Mouse (Mus musculus) hindbrain, embryonic 11.5 days (tissue): ENCODE data around the gene Slc34a3. TPM values are rescaled to one million over a fixed set of nuclear protein-coding genes. Genes with fewer than 3 reads are reported as not detected.
A peak's percentile ranks its signal among the peaks of the same experiment; 100 is the strongest.
"Not testable (repeated sequence)": the region's sequence is repeated elsewhere in the genome, so short reads cannot be mapped to it uniquely, and the experiment has no call there.

Experiments
- ATAC-seq: fragments of 200-750 bp; cut with Nextera tagmentation; 2 replicates; pipeline ENCODE4 v1.8.0; 2017; ENCODE audit warnings: mild to moderate bottlenecking, moderate TSS enrichment, moderate library complexity; ENCODE audit not compliant: low FRiP score
- DNase-seq: peaks from one replicate; pipeline ENCODE4 v3.0.0-alpha.2; 2015; ENCODE audit warnings: low spot score
- H3K27ac ChIP-seq: fragments of 300-500 bp; sonication (generic); 2 replicates; pipeline ENCODE4 v1.5.1; 2014; ENCODE audit warnings: mild to moderate bottlenecking, low read depth, low read length
- H3K27me3 ChIP-seq: fragments of 300-500 bp; sonication (generic); 2 replicates; pipeline ENCODE4 v1.6.1; 2014; ENCODE audit warnings: mild to moderate bottlenecking, low read length, moderate library complexity, mixed read lengths; ENCODE audit not compliant: control insufficient read depth, insufficient read depth
- H3K36me3 ChIP-seq: fragments of 300-500 bp; sonication (generic); 2 replicates; pipeline ENCODE4 v1.6.1; 2014; ENCODE audit warnings: mild to moderate bottlenecking, low read length, moderate library complexity, mixed read lengths; ENCODE audit not compliant: control insufficient read depth, insufficient read depth
- H3K4me1 ChIP-seq: fragments of 300-500 bp; sonication (generic); replicated peaks from 2 replicates; pipeline ENCODE4 v1.6.1; 2014; ENCODE audit warnings: low read length, mixed read lengths; ENCODE audit not compliant: control insufficient read depth, insufficient read depth
- H3K4me2 ChIP-seq: fragments of 300-500 bp; sonication (generic); replicated peaks from 2 replicates; pipeline ENCODE4 v1.6.1; 2014; ENCODE audit warnings: mild to moderate bottlenecking, low read depth, low read length
- H3K4me3 ChIP-seq: fragments of 300-500 bp; sonication (generic); 2 replicates; pipeline ENCODE4 v1.5.1; 2014; ENCODE audit warnings: low read depth, low read length
- H3K9ac ChIP-seq: fragments of 300-500 bp; sonication (generic); 2 replicates; pipeline ENCODE4 v1.6.1; 2014; ENCODE audit warnings: low read depth, low read length
- H3K9me3 ChIP-seq: fragments of 300-500 bp; sonication (generic); 2 replicates; pipeline ENCODE4 v1.6.1; 2016; ENCODE audit warnings: low read length; ENCODE audit not compliant: control insufficient read depth
- WGBS: fragments of 180-500 bp; shearing (Covaris S2); extraction: QIAGEN DNeasy Blood & Tissue Kit; methylation state at CpG from one replicate; pipeline ENCODE4 v1.1.7; 2014; 5-methylcytosine and 5-hydroxymethylcytosine counted together
- polyA plus RNA-seq: library from polyadenylated mRNA; unstranded; fragments of >200 nt; fragmentation: Nextera tagmentation; extraction: Ambion mirVana; gene quantifications from 2 replicates; pipeline ENCODE4 v1.2.1, GENCODE M21; 2014

Slc34a3 gene
- polyA plus RNA-seq, 1 experiment from 2014 or later, result not detected

- not testable (repeated sequence) for H3K9ac ChIP-seq, H3K4me3 ChIP-seq, H3K9me3 ChIP-seq, H3K4me1 ChIP-seq, ATAC-seq, H3K27me3 ChIP-seq, H3K4me2 ChIP-seq, H3K36me3 ChIP-seq, DNase-seq, H3K27ac ChIP-seq
- 90% methylated on average over 5 of the region's 5 CpGs for WGBS
These were observed 23.1 kb upstream of the Slc34a3 start for GRCm38 (mm10) chr2:25257250-25257649.

GRCm38 (mm10) chr2:25256443-25257109 lies 22.4 kb upstream of the Slc34a3 start:
- not testable (repeated sequence) for H3K4me1 ChIP-seq, H3K27me3 ChIP-seq, H3K9me3 ChIP-seq, ATAC-seq, H3K27ac ChIP-seq, H3K9ac ChIP-seq, H3K36me3 ChIP-seq
- peak overlapping the region; percentile 74; the same call in 1 of the 2 replicates for H3K4me2 ChIP-seq
- peak overlapping the region; percentile 69; the same call in 1 of the 2 replicates for H3K4me3 ChIP-seq
- 64% methylated on average over 10 of the region's 12 CpGs for WGBS
- DNase-seq, result peak; percentile 34

- H3K27ac ChIP-seq, result peak within 1 kb of the TSS; percentile 49; the same call in 1 of the 2 replicates
- peaks cover 7% of the 10 kb centered on the region; the same call in 1 of the 2 replicates for H3K4me1 ChIP-seq
- H3K27me3 ChIP-seq, result no peaks in the 10 kb centered on the region
- DNase-seq (peak; percentile 98), ATAC-seq (peak; percentile 91)
- H3K4me3 ChIP-seq, result peak within 1 kb of the TSS; percentile 69
- no peaks in the 10 kb centered on the region for H3K9me3 ChIP-seq
- H3K36me3 ChIP-seq, result 0 out of 2 replicates have a peak, but pooled peaks cover 2% of the 10 kb centered on the region
- under 1% methylated on average over 38 of the region's 39 CpGs for WGBS
- peak within 1 kb of the TSS; percentile 69 for H3K9ac ChIP-seq
- H3K4me2 ChIP-seq, result peak within 1 kb of the TSS; percentile 88
These were observed 21.2 kb upstream of the Slc34a3 start, which contains the start of gene Tmem203 for GRCm38 (mm10) chr2:25255284-25255779. TSS of gene Tmem203 (plus strand) at chr2:25255439.

- 88% methylated on average over 1 of the region's 1 CpGs for WGBS
- 0 out of 2 replicates have a peak, but pooled peaks cover 2% of the 10 kb centered on the region for H3K36me3 ChIP-seq
These were observed 18.2 kb upstream of the Slc34a3 start for GRCm38 (mm10) chr2:25252331-25252730.

GRCm38 (mm10) chr2:25246183-25247072 lies 12.3 kb upstream of the Slc34a3 start, which contains the start of gene AL732309.1:
TSS of gene AL732309.1 (minus strand) at chr2:25246863.
- no peak for ATAC-seq
- Histone ChIP-seq H3K9ac (no peak within 1 kb of the TSS), H3K36me3 (0 out of 2 replicates have a peak, but pooled peaks cover under 1% of the 10 kb centered on the region)

More at GRCm38 (mm10) chr2:25252331-25252730, 18.2 kb upstream of the Slc34a3 start:
- Histone ChIP-seq H3K27me3 (no peaks in the 10 kb centered on the region), H3K4me2 (no peak overlapping the region), H3K4me3 (no peak overlapping the region), H3K9me3 (no peaks in the 10 kb centered on the region), H3K27ac (no peak overlapping the region), H3K4me1 (peaks cover 7% of the 10 kb centered on the region; the same call in 1 of the 2 replicates), H3K9ac (no peak overlapping the region)
- DNase-seq (peak; percentile 19), ATAC-seq (no peak)

GRCm38 (mm10) chr2:25244144-25244543 lies 10.0 kb upstream of the Slc34a3 start:
- no peak overlapping the region for H3K4me3 ChIP-seq
- 92% methylated on average over 4 of the region's 4 CpGs for WGBS
- ATAC-seq, result no peak
- H3K27me3 ChIP-seq, result peaks cover 2% of the 10 kb centered on the region; the same call in 1 of the 2 replicates
- no peaks in the 10 kb centered on the region for H3K36me3 ChIP-seq
- no peaks in the 10 kb centered on the region for H3K9me3 ChIP-seq
- DNase-seq, result no peak
- no peak overlapping the region for H3K4me2 ChIP-seq
- no peak overlapping the region for H3K9ac ChIP-seq
- H3K27ac ChIP-seq, result no peak overlapping the region
- H3K4me1 ChIP-seq, result peaks cover 4% of the 10 kb centered on the region; the same call in 1 of the 2 replicates

More at GRCm38 (mm10) chr2:25246183-25247072, 12.3 kb upstream of the Slc34a3 start, which contains the start of gene AL732309.1:
- 88% methylated on average over 10 of the region's 10 CpGs for WGBS
- DNase-seq, result no peak
- no peak within 1 kb of the TSS for H3K27ac ChIP-seq
- H3K27me3 ChIP-seq, result no peaks in the 10 kb centered on the region; the same call in 1 of the 2 replicates
- H3K9me3 ChIP-seq, result no peaks in the 10 kb centered on the region
- peaks cover 4% of the 10 kb centered on the region; the same call in 1 of the 2 replicates for H3K4me1 ChIP-seq
- H3K4me2 ChIP-seq, result no peak within 1 kb of the TSS
- H3K4me3 ChIP-seq, result no peak within 1 kb of the TSS

GRCm38 (mm10) chr2:25243342-25243741 lies 9.2 kb upstream of the Slc34a3 start:
- H3K9me3 ChIP-seq, result no peaks in the 10 kb centered on the region
- H3K9ac ChIP-seq, result peak overlapping the region; percentile 71; the same call in 1 of the 2 replicates
- peaks cover 2% of the 10 kb centered on the region; the same call in 1 of the 2 replicates for H3K27me3 ChIP-seq
- 81% methylated on average over 8 of the region's 8 CpGs for WGBS
- ATAC-seq (no peak), DNase-seq (no peak)
- H3K4me3 ChIP-seq, result no peak overlapping the region; the same call in 1 of the 2 replicates
- H3K4me2 ChIP-seq, result peak overlapping the region; percentile 95; the same call in 1 of the 2 replicates
- H3K27ac ChIP-seq, result no peak overlapping the region
- H3K36me3 ChIP-seq, result no peaks in the 10 kb centered on the region
- peaks cover 4% of the 10 kb centered on the region; the same call in 1 of the 2 replicates for H3K4me1 ChIP-seq

GRCm38 (mm10) chr2:25242101-25242506 lies 7.9 kb upstream of the Slc34a3 start, which contains the start of the genes Rnf208 and Cysrt1:
TSS of gene Rnf208 (plus strand) at chr2:25242255.
TSS of gene Cysrt1 (minus strand) at chr2:25242452.
- peak; percentile 61 for DNase-seq
- H3K4me2 ChIP-seq, result peak within 1 kb of the TSS; percentile 95
- peaks cover 4% of the 10 kb centered on the region; the same call in 1 of the 2 replicates for H3K4me1 ChIP-seq
- peak within 1 kb of the TSS; percentile 57 for H3K4me3 ChIP-seq
- H3K27me3 ChIP-seq, result peaks cover 2% of the 10 kb centered on the region; the same call in 1 of the 2 replicates
- H3K36me3 ChIP-seq, result no peaks in the 10 kb centered on the region
- H3K9ac ChIP-seq, result peak within 1 kb of the TSS; percentile 71
- H3K27ac ChIP-seq, result peak within 1 kb of the TSS; percentile 42; the same call in 1 of the 2 replicates
- H3K9me3 ChIP-seq, result no peaks in the 10 kb centered on the region
- 0% methylated on average over 27 of the region's 59 CpGs for WGBS
- peak; percentile 38 for ATAC-seq
